12 mouse cellular contexts compared by ENCODE assay signal in the genomic region with DNA sequence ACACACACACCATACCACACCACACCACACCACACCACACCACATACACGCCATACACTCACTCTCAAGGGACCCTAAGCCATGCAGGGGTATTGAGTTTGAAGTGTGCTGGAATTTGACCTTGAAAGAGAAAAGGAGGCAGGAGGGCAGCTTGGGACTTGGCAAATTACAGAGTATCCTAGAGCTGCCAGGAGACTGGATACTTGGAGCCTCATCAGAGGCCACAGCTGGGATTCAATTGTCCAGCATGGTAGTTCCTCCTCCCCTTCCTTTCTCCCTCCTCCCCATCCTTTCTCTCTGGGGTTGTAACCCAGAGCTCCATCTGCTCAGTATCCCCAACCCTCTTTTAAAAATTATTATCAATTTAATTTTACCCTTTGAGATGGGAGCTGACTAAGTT. TPM values are rescaled to one million over a fixed set of nuclear protein-coding genes. Genes with fewer than 3 reads are reported as not detected.
A peak's percentile ranks its signal among the peaks of the same experiment; 100 is the strongest.
DNase-seq lines count a peak whose midpoint lies in the region; ATAC-seq and TF ChIP-seq lines count a peak whose summit lies in the region.
"Had no signal": no experiment of that assay in that cellular context is flagged by ENCODE, and none has a peak within 500 bp of the region (broad histone marks: within the 10 kb centered on the region; RNA-seq: fewer than 3 reads in every experiment).

No protein-coding gene starts in this region.

- no peak for ATAC-seq in heart, embryonic 13.5 days (ENCODE audit: extremely low read depth, insufficient number of reproducible peaks, low FRiP score, low TSS enrichment)
- no peak for ATAC-seq in midbrain, postnatal 0 days (ENCODE audit: low FRiP score)
- ATAC-seq in midbrain, embryonic 11.5 days (ENCODE audit: low FRiP score) = no peak

- H3K4me3 ChIP-seq in heart, embryonic 13.5 days = no peak overlapping the region
- H3K4me3 ChIP-seq in midbrain, postnatal 0 days (ENCODE audit: low read depth, low read length) = no peak overlapping the region
- H3K4me3 ChIP-seq in midbrain, embryonic 11.5 days (ENCODE audit: low read depth, low read length) = no peak overlapping the region
- H3K4me3 ChIP-seq: kidney, embryonic 15.5 days; liver, embryonic 15.5 days had no signal

- H3K27me3 ChIP-seq in heart, embryonic 13.5 days (replicated peaks) = no peaks in the 10 kb centered on the region
- no peaks in the 10 kb centered on the region for H3K27me3 ChIP-seq in midbrain, postnatal 0 days (ENCODE audit: insufficient read depth, low read length)
- H3K27me3 ChIP-seq in midbrain, embryonic 11.5 days (ENCODE audit: control insufficient read depth, insufficient read depth, low read length) = no peaks in the 10 kb centered on the region
- H3K27me3 ChIP-seq: kidney, embryonic 15.5 days; liver, embryonic 15.5 days had no signal

- H3K4me1 ChIP-seq in heart, embryonic 13.5 days = peaks cover 73% of the 10 kb centered on the region
- H3K4me1 ChIP-seq in midbrain, postnatal 0 days (ENCODE audit: insufficient read depth, low read length) = peaks cover 4% of the 10 kb centered on the region; the same call in 1 of the 2 replicates
- H3K4me1 ChIP-seq in midbrain, embryonic 11.5 days (ENCODE audit: control insufficient read depth, insufficient read depth, low read length) = peaks cover 3% of the 10 kb centered on the region; the same call in 1 of the 2 replicates
- H3K4me1 ChIP-seq: liver, embryonic 15.5 days had no signal

- WGBS in heart, embryonic 13.5 days = 63% methylated on average over 1 of the region's 1 CpGs
- WGBS in midbrain, postnatal 0 days = 76% methylated on average over 1 of the region's 1 CpGs
- WGBS in midbrain, embryonic 11.5 days = 72% methylated on average over 1 of the region's 1 CpGs

- TF ChIP-seq CTCF in midbrain, postnatal 0 days (IDR thresholded peaks at IDR 0.05) = no peak

- peak; percentile 33 for DNase-seq in adrenal gland, postnatal 10 days
- no peak for DNase-seq in adrenal gland, postnatal 4 days (ENCODE audit: low spot score in 2 of 2)
- no peak for DNase-seq in heart, postnatal 25 days (ENCODE audit: low spot score)
- peak; percentile 48 for DNase-seq in midbrain, postnatal 0 days (ENCODE audit: low spot score)
- DNase-seq in midbrain, embryonic 11.5 days (ENCODE audit: low spot score, missing footprints) = no peak
- peak; percentile 52 for DNase-seq in testis, postnatal 14 days (ENCODE audit: low spot score)
- DNase-seq in kidney, postnatal 10 days = no peak
- DNase-seq: adrenal gland, postnatal 36 days; cerebellum, postnatal 14 days had no signal

- intact Hi-C loops in heart, postnatal 25 days (cut with DNase I) = loop anchor here (2.0 to 5.0 kb wide), 3 partner anchors 42 to 212 kb away; no protein-coding TSS in a partner anchor

- H3K27ac ChIP-seq in heart, embryonic 13.5 days (replicated peaks) = peak overlapping the region; percentile 92; the same call in 1 of the 2 replicates
- no peak overlapping the region for H3K27ac ChIP-seq in midbrain, postnatal 0 days (ENCODE audit: low read depth, low read length)
- no peak overlapping the region for H3K27ac ChIP-seq in midbrain, embryonic 11.5 days (ENCODE audit: low read depth, low read length)
- H3K27ac ChIP-seq: liver, embryonic 15.5 days had no signal

- no peak overlapping the region for H3K4me2 ChIP-seq in heart, embryonic 13.5 days
- no peak overlapping the region for H3K4me2 ChIP-seq in midbrain, postnatal 0 days (ENCODE audit: low read depth, low read length, poor library complexity, severe bottlenecking)
- H3K4me2 ChIP-seq in midbrain, embryonic 11.5 days = no peak overlapping the region
- H3K4me2 ChIP-seq: kidney, embryonic 15.5 days; liver, embryonic 15.5 days had no signal

- 0 out of 2 replicates have a peak overlapping the region, but pooled peaks have one; percentile 42 for H3K9ac ChIP-seq in heart, embryonic 13.5 days
- no peak overlapping the region for H3K9ac ChIP-seq in midbrain, postnatal 0 days (replicated peaks; ENCODE audit: low read length, poor library complexity, severe bottlenecking)
- H3K9ac ChIP-seq in midbrain, embryonic 11.5 days (ENCODE audit: low read length) = no peak overlapping the region
- H3K9ac ChIP-seq: kidney, embryonic 15.5 days; liver, embryonic 15.5 days had no signal

- H3K36me3 ChIP-seq in heart, embryonic 13.5 days = no peaks in the 10 kb centered on the region
- H3K36me3 ChIP-seq in midbrain, postnatal 0 days (ENCODE audit: insufficient read depth, low read length) = no peaks in the 10 kb centered on the region
- no peaks in the 10 kb centered on the region for H3K36me3 ChIP-seq in midbrain, embryonic 11.5 days (ENCODE audit: control insufficient read depth, insufficient read depth, low read length)
- H3K36me3 ChIP-seq: kidney, embryonic 15.5 days; liver, embryonic 15.5 days had no signal

- no peaks in the 10 kb centered on the region for H3K9me3 ChIP-seq in heart, embryonic 13.5 days
- H3K9me3 ChIP-seq in midbrain, postnatal 0 days (ENCODE audit: low read length) = no peaks in the 10 kb centered on the region
- H3K9me3 ChIP-seq in midbrain, embryonic 11.5 days (ENCODE audit: control insufficient read depth, low read length) = no peaks in the 10 kb centered on the region
- H3K9me3 ChIP-seq: kidney, embryonic 15.5 days; liver, embryonic 15.5 days had no signal

RNA-seq across cellular contexts. Expression of gene Tarbp1, which starts 50.7 kb away (rescaled TPM):
- 1 to 10 TPM; 8.7 to 9.8 TPM for total RNA-seq in adrenal gland, postnatal 10 days (2021)
- 10 to 100 TPM; 11.0 to 11.2 TPM for total RNA-seq in adrenal gland, postnatal 4 days (2021)
- 1.2 and 1.3 TPM in 2 replicates for polyA plus RNA-seq in heart, embryonic 13.5 days (2015; fragmentation: Nextera tagmentation; extraction: Ambion mirVana)
- total RNA-seq in heart, postnatal 25 days (2021) = 1 to 10 TPM; 4.0 to 5.1 TPM
- 4.4 and 4.8 TPM in 2 replicates for total RNA-seq in midbrain, postnatal 0 days (2014; rRNA removed)
- polyA plus RNA-seq in midbrain, postnatal 0 days (2015; fragmentation: Nextera tagmentation; extraction: Ambion mirVana) = 1.2 and 1.3 TPM in 2 replicates
- polyA plus RNA-seq in midbrain, embryonic 11.5 days (2014; fragmentation: Nextera tagmentation; extraction: Ambion mirVana) = 2.2 TPM in 2 replicates

Comparison
In these comparisons a context has a peak if more than half of its experiments do, and no peak if none do; other contexts are left out.
1. DNase-seq: peak in adrenal gland, postnatal 10 days (single experiment), midbrain, postnatal 0 days (single experiment) and testis, postnatal 14 days (single experiment); none in adrenal gland, postnatal 4 days (0 of 2), heart, postnatal 25 days (single experiment), midbrain, embryonic 11.5 days (single experiment) and kidney, postnatal 10 days (single experiment).